Comparison of ENCODE assay signal across 21 mouse cellular contexts in the genomic region with DNA sequence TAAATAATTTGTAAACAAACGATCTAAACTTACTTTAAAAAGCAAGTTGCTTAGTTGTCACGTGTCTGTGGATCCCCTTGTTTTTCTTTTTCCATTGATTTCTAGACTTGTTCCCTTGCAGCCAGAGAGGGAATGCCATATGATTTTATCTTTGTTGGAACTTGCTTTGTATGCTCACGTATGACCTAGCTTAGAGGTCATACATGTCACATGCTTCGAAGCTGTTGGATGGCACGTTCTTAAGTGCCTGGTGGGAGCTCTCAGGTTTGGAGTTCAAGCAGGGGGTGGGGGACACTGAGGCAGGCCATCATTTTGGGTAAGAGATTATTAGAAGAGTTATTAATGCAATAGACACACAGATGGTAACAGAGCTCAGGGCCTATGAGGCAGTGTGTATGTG. TPM values are rescaled to one million over a fixed set of nuclear protein-coding genes. Genes with fewer than 3 reads are reported as not detected.
A peak's percentile ranks its signal among the peaks of the same experiment; 100 is the strongest.
DNase-seq lines count a peak whose midpoint lies in the region; ATAC-seq and TF ChIP-seq lines count a peak whose summit lies in the region.
"Had no signal": no experiment of that assay in that cellular context is flagged by ENCODE, and none has a peak within 500 bp of the region (broad histone marks: within the 10 kb centered on the region; RNA-seq: fewer than 3 reads in every experiment).

No protein-coding gene starts in this region.

- ATAC-seq in stomach, embryonic 14.5 days (ENCODE audit: insufficient number of reproducible peaks, insufficient read depth, low FRiP score, low read depth) = 0 out of 2 replicates have a peak, but pooled peaks have one; percentile 33
- no peak for ATAC-seq in stomach, postnatal 0 days (ENCODE audit: low FRiP score, low TSS enrichment)
- ATAC-seq: activated CD4-positive, CD25-positive, alpha-beta regulatory T cell, adult 4 months; CD4-positive, CD25-positive, alpha-beta regulatory T cell, adult 4 months; forebrain, embryonic 15.5 days; intestine, postnatal 0 days had no signal

- H3K4me2 ChIP-seq in stomach, embryonic 14.5 days (replicated peaks; ENCODE audit: low read depth, low read length) = no peak overlapping the region
- H3K4me2 ChIP-seq in stomach, postnatal 0 days (replicated peaks; ENCODE audit: low read depth) = no peak overlapping the region
- H3K4me2 ChIP-seq: forebrain, embryonic 15.5 days; heart, embryonic 11.5 days; hindbrain, embryonic 12.5 days; hindbrain, embryonic 15.5 days had no signal

- no peaks in the 10 kb centered on the region for H3K36me3 ChIP-seq in stomach, embryonic 14.5 days (ENCODE audit: control insufficient read depth, insufficient read depth, low read length)
- no peaks in the 10 kb centered on the region for H3K36me3 ChIP-seq in stomach, postnatal 0 days (ENCODE audit: control insufficient read depth, insufficient read depth, low read length)
- H3K36me3 ChIP-seq: forebrain, embryonic 10.5 days; forebrain, embryonic 15.5 days; hindbrain, embryonic 12.5 days; hindbrain, embryonic 15.5 days had no signal

- no peak for DNase-seq in stomach, postnatal 0 days (ENCODE audit: low spot score)
- DNase-seq in ES-CJ7 (ENCODE audit: low read depth, low spot score) (peak; percentile 83), WW6 (ENCODE audit: low read depth, low spot score) (peak; percentile 13)
- DNase-seq in thymus, postnatal 4 days = no peak
- no peak for DNase-seq in adrenal gland, postnatal 36 days
- DNase-seq in spleen, postnatal 36 days (ENCODE audit: low spot score in 2 of 2) = no peak
- DNase-seq: adrenal gland, adult 8-10 months; adrenal gland, postnatal 25 days; cerebellum, adult 18-20 months; cerebellum, adult 9-10 months; cerebellum, postnatal 14 days; gastrocnemius, postnatal 25 days had no signal

- no peaks in the 10 kb centered on the region for H3K4me1 ChIP-seq in stomach, embryonic 14.5 days (ENCODE audit: control insufficient read depth, insufficient read depth, low read length)
- no peaks in the 10 kb centered on the region for H3K4me1 ChIP-seq in stomach, postnatal 0 days (replicated peaks; ENCODE audit: control insufficient read depth, insufficient read depth)
- H3K4me1 ChIP-seq: forebrain, embryonic 10.5 days; forebrain, embryonic 15.5 days; hindbrain, embryonic 12.5 days; hindbrain, embryonic 15.5 days had no signal

- H3K27me3 ChIP-seq in stomach, embryonic 14.5 days (ENCODE audit: control insufficient read depth, insufficient read depth, low read length) = no peaks in the 10 kb centered on the region
- no peaks in the 10 kb centered on the region for H3K27me3 ChIP-seq in stomach, postnatal 0 days (ENCODE audit: control insufficient read depth, insufficient read depth, low read length)
- H3K27me3 ChIP-seq: forebrain, embryonic 15.5 days; hindbrain, embryonic 12.5 days; hindbrain, embryonic 15.5 days had no signal

- H3K4me3 ChIP-seq in stomach, embryonic 14.5 days (ENCODE audit: low read depth, low read length) = no peak overlapping the region
- no peak overlapping the region for H3K4me3 ChIP-seq in stomach, postnatal 0 days (ENCODE audit: low read depth, low read length)
- H3K4me3 ChIP-seq: forebrain, embryonic 10.5 days; forebrain, embryonic 15.5 days; hindbrain, embryonic 12.5 days; hindbrain, embryonic 15.5 days had no signal

- TF ChIP-seq CTCF in stomach, postnatal 0 days (IDR thresholded peaks at IDR 0.05; ENCODE audit: low read depth) = no peak

- no peak for TF ChIP-seq EP300 in stomach, postnatal 0 days (optimal IDR thresholded peaks at IDR 0.05)

- no peaks in the 10 kb centered on the region for H3K9me3 ChIP-seq in stomach, embryonic 14.5 days (ENCODE audit: control insufficient read depth, low read depth, low read length)
- H3K9me3 ChIP-seq in stomach, postnatal 0 days (ENCODE audit: control insufficient read depth, low read length) = no peaks in the 10 kb centered on the region
- H3K9me3 ChIP-seq: forebrain, embryonic 10.5 days; forebrain, embryonic 15.5 days; hindbrain, embryonic 12.5 days; hindbrain, embryonic 15.5 days had no signal

- 69% methylated on average over 5 of the region's 5 CpGs for WGBS in stomach, embryonic 14.5 days
- WGBS in stomach, postnatal 0 days = 68% methylated on average over 5 of the region's 5 CpGs

- no peak overlapping the region for H3K9ac ChIP-seq in stomach, embryonic 14.5 days (replicated peaks; ENCODE audit: low read depth, low read length)
- no peak overlapping the region for H3K9ac ChIP-seq in stomach, postnatal 0 days (ENCODE audit: low read length)
- H3K9ac ChIP-seq: forebrain, embryonic 15.5 days; hindbrain, embryonic 12.5 days; hindbrain, embryonic 15.5 days had no signal

- no peak overlapping the region for H3K27ac ChIP-seq in stomach, embryonic 14.5 days (ENCODE audit: low read length)
- H3K27ac ChIP-seq in stomach, postnatal 0 days (replicated peaks) = no peak overlapping the region
- H3K27ac ChIP-seq: forebrain, embryonic 10.5 days; forebrain, embryonic 15.5 days; hindbrain, embryonic 12.5 days; hindbrain, embryonic 15.5 days had no signal

RNA-seq across cellular contexts. Expression of gene Zfp518b, which starts 13.8 kb away (rescaled TPM):
- 17.1 and 22.0 TPM in 2 replicates for polyA plus RNA-seq in stomach, embryonic 14.5 days (2014; fragmentation: Nextera tagmentation; extraction: Ambion mirVana)
- 2.9 and 3.6 TPM in 2 replicates for polyA plus RNA-seq in stomach, postnatal 0 days (2015; fragmentation: Nextera tagmentation; extraction: Ambion mirVana)
- 1 to 10 TPM; 6.3 to 6.5 TPM for total RNA-seq in adrenal gland, postnatal 36 days (2021)

Comparison
In these comparisons a context has a peak if more than half of its experiments do, and no peak if none do; other contexts are left out.
1. DNase-seq: peak in ES-CJ7 (single experiment) and WW6 (single experiment); none in stomach, postnatal 0 days (single experiment), thymus, postnatal 4 days (single experiment), adrenal gland, postnatal 36 days (0 of 2) and spleen, postnatal 36 days (0 of 2).